Mouse (Mus musculus) kidney, postnatal 10 days (tissue): ENCODE data around the gene Slc30a2.

Experiments used
- DNase-seq: peaks from one replicate; pipeline ENCODE4 v3.0.0; 2021; ENCODE audit warnings: mixed read lengths

The Slc30a2 gene

GRCm38 (mm10) chr4:134401856-134402570 lies 59.0 kb downstream of the Slc30a2 start:
- DNase-seq = no peak

DNA sequence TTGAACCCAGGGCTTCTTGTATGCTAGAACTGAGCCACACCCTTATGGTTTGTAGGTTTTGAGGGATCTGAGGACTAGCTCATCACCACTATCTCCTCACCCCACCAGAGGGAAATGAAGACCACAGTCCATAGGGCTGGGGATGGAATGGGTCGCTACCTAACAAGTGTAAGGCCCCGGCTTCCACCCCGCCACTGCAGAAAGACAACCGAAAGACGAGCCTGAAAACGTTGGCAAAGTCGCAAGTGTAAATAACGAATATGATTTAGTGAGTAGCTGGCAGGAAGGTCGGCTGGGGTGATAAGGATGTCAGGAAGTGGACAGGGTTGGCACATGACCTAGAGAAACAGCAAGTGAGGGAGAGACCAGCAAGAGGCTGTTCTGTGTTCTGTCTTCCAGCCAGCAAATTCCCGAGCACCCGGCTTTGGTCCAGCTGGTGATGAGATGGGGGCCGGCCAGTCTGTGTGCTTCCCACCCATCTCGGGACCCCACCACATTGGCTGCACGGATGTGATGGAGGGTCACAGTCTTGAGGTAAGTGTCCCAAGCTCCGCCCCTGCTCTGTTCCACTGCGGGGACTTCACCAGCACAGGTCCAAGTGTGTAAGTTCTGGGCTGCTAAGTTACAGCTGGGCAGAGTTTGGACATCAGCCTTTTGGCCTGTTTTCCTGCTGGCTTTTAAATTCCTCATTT lies 59.7 kb downstream of the Slc30a2 start:
- peak; percentile 56 for DNase-seq

DNA sequence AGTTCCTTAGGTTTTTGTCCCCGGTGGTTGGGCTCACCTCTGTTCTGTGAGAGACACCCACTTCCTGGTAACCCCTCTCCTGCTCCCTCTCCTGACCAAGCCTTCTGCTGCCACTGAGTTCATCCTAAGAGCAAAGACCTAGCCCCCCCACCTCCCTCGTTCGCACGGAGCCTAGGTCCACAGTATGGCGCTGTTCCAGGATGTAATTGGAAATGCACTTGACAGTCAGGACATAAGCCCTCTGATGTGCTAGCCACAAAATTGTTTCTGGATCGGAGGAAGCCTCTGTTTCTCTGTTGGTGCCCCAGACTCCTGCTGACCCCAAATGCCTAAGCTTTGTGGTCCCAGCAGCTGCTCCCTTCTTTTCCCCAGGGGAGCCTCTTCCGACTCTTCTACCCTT lies 60.7 kb downstream of the Slc30a2 start:
- no peak for DNase-seq
